Comparison of ENCODE assay signal across 25 mouse cellular contexts in the genomic region with DNA sequence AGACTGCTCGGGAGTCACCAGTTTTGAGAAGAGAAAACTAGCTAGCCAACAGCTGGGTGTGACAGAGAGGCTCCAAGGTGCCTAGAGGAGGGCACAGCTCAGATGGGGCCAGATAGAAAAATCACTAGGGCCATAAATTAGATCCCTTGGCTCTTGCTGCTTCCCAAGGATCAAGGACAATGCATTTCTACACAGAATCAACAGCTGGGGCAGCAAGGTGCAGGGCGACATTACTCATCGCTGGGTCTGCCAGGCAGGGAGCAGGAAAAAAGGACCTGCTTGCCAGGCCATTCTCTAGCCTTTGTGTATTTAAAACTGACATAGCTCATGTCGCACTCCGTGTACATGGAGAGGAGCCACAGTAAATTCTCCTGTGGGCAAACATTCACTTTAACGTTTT.
DNase-seq lines count a peak whose midpoint lies in the region; ATAC-seq lines count a peak whose summit lies in the region.
"Had no signal": no experiment of that assay in that cellular context is flagged by ENCODE, and none has a peak within 500 bp of the region (broad histone marks: within the 10 kb centered on the region; RNA-seq: fewer than 3 reads in every experiment).

No protein-coding gene starts in this region.

- H3K27ac ChIP-seq in hindbrain, embryonic 13.5 days: peak overlapping the region; percentile 32; the same call in 1 of the 2 replicates
- H3K27ac ChIP-seq in hindbrain, embryonic 11.5 days (ENCODE audit: low read depth, low read length): no peak overlapping the region
- H3K27ac ChIP-seq: embryonic facial prominence, embryonic 15.5 days; forebrain, embryonic 10.5 days; heart, adult 2 months; heart, embryonic 15.5 days; hindbrain, embryonic 10.5 days had no signal

- no peaks in the 10 kb centered on the region for H3K9me3 ChIP-seq in hindbrain, embryonic 13.5 days
- no peaks in the 10 kb centered on the region for H3K9me3 ChIP-seq in hindbrain, embryonic 11.5 days (ENCODE audit: control insufficient read depth, low read length)
- H3K9me3 ChIP-seq: embryonic facial prominence, embryonic 15.5 days; forebrain, embryonic 10.5 days; heart, embryonic 15.5 days; hindbrain, embryonic 10.5 days had no signal

- H3K4me1 ChIP-seq in hindbrain, embryonic 13.5 days (replicated peaks): peaks cover 26% of the 10 kb centered on the region
- no peaks in the 10 kb centered on the region for H3K4me1 ChIP-seq in hindbrain, embryonic 11.5 days (replicated peaks; ENCODE audit: control insufficient read depth, insufficient read depth, low read length)
- H3K4me1 ChIP-seq: embryonic facial prominence, embryonic 15.5 days; heart, embryonic 15.5 days had no signal

- no peak for ATAC-seq in hindbrain, embryonic 13.5 days (ENCODE audit: low FRiP score)
- ATAC-seq in hindbrain, embryonic 11.5 days (ENCODE audit: low FRiP score): no peak
- ATAC-seq: forebrain, embryonic 16.5 days; hindbrain, embryonic 16.5 days; inflammation-experienced regulatory T-cells, adult 6 months had no signal

- intact Hi-C loops in left cerebral cortex, postnatal 10 days (cut with DNase I): no loop called here

- H3K27me3 ChIP-seq in hindbrain, embryonic 13.5 days: no peaks in the 10 kb centered on the region
- H3K27me3 ChIP-seq in hindbrain, embryonic 11.5 days (ENCODE audit: control insufficient read depth, insufficient read depth, low read length): no peaks in the 10 kb centered on the region
- H3K27me3 ChIP-seq: CH12.LX; embryonic facial prominence, embryonic 15.5 days; heart, embryonic 15.5 days had no signal

- H3K4me2 ChIP-seq in hindbrain, embryonic 13.5 days: no peak overlapping the region
- no peak overlapping the region for H3K4me2 ChIP-seq in hindbrain, embryonic 11.5 days (replicated peaks; ENCODE audit: low read depth, low read length)
- H3K4me2 ChIP-seq: embryonic facial prominence, embryonic 15.5 days; heart, embryonic 11.5 days; heart, embryonic 15.5 days had no signal

- no peak for DNase-seq in hindbrain, embryonic 11.5 days (ENCODE audit: low spot score)
- peak; percentile 18 for DNase-seq in MN1 (ENCODE audit: low spot score)
- peak; percentile 82 to 91 for DNase-seq in adrenal gland, adult (ENCODE audit: inconsistent age in 2 of 2, low spot score in 1 of 2)
- peak; percentile 77 for DNase-seq in adrenal gland, postnatal 14 days
- no peak for DNase-seq in left cerebral cortex, postnatal 10 days (ENCODE audit: extremely low spot score in 1 of 2, low spot score in 2 of 2)
- no peak for DNase-seq in natural killer cell, adult 2 months (ENCODE audit: low spot score in 2 of 2)
- DNase-seq in kidney, adult 9 months: no peak
- DNase-seq: cerebellum, adult 2 months; cerebellum, postnatal 14 days; embryo, embryonic 11 days; gastrocnemius, postnatal 10 days; heart, adult 2 months; heart, postnatal 14 days; kidney, adult 11 months had no signal

- WGBS in hindbrain, embryonic 13.5 days: 69% methylated on average over 6 of the region's 6 CpGs
- 83% methylated on average over 6 of the region's 6 CpGs for WGBS in hindbrain, embryonic 11.5 days

- H3K36me3 ChIP-seq in hindbrain, embryonic 13.5 days: no peaks in the 10 kb centered on the region
- no peaks in the 10 kb centered on the region for H3K36me3 ChIP-seq in hindbrain, embryonic 11.5 days (ENCODE audit: control insufficient read depth, insufficient read depth, low read length)
- H3K36me3 ChIP-seq: embryonic facial prominence, embryonic 15.5 days; heart, embryonic 15.5 days had no signal

- H3K9ac ChIP-seq in hindbrain, embryonic 13.5 days: no peak overlapping the region
- H3K9ac ChIP-seq in hindbrain, embryonic 11.5 days (ENCODE audit: low read depth, low read length): no peak overlapping the region
- H3K9ac ChIP-seq: embryonic facial prominence, embryonic 15.5 days; heart, embryonic 15.5 days had no signal

- no peak overlapping the region for H3K4me3 ChIP-seq in hindbrain, embryonic 13.5 days
- no peak overlapping the region for H3K4me3 ChIP-seq in hindbrain, embryonic 11.5 days (ENCODE audit: low read depth, low read length)
- H3K4me3 ChIP-seq: embryonic facial prominence, embryonic 15.5 days; erythroblast, embryonic 14.5 days; forebrain, embryonic 10.5 days; heart, adult 2 months; heart, embryonic 15.5 days; hindbrain, embryonic 10.5 days had no signal

Comparison
In these comparisons a context has a peak if more than half of its experiments do, and no peak if none do; other contexts are left out.
1. DNase-seq: peak in MN1 (single experiment), adrenal gland, adult (2 of 2) and adrenal gland, postnatal 14 days (single experiment); none in hindbrain, embryonic 11.5 days (single experiment), left cerebral cortex, postnatal 10 days (0 of 2), natural killer cell, adult 2 months (0 of 2) and kidney, adult 9 months (single experiment).